Mouse (Mus musculus): ENCODE measurements around the gene Tmprss9. TPM values are rescaled to one million over a fixed set of nuclear protein-coding genes. Genes with fewer than 3 reads are reported as not detected.

Gene Tmprss9
- total and polyA plus RNA-seq, 3 experiments = 0.15 to 0.25 TPM; not detected in 1

- Histone ChIP-seq H3K4me3 (ENCODE audit: control insufficient read depth in 1 of 2, insufficient read depth in 1 of 2, low read depth in 2 of 2, low read length in 2 of 2) (no peak overlapping the region), H3K36me3 (ENCODE audit: control insufficient read depth in 1 of 2, insufficient read depth in 2 of 2, low read length in 2 of 2) (peaks cover 0 to 14% of the 10 kb centered on the region in 2 experiments; a peak in 2 of 4 replicates), H3K27ac (ENCODE audit: control insufficient read depth, low read depth, low read length) (no peak overlapping the region), H3K27me3 (ENCODE audit: control insufficient read depth in 1 of 2, insufficient read depth in 2 of 2, low read length in 2 of 2) (no peaks in the 10 kb centered on the region), H3K4me1 (ENCODE audit: control insufficient read depth in 1 of 2, insufficient read depth in 2 of 2, low read length in 2 of 2) (peaks cover 4 to 21% of the 10 kb centered on the region in 2 experiments), H3K9ac (ENCODE audit: control insufficient read depth, low read depth, low read length, poor library complexity, severe bottlenecking) (no peak overlapping the region), H3K79me2 (ENCODE audit: control insufficient read depth, insufficient read depth, low read length, poor library complexity) (peaks cover 23% of the 10 kb centered on the region), H3K9me3 (replicated peaks; ENCODE audit: insufficient read depth, low read length) (no peaks in the 10 kb centered on the region)
- DNase-seq (ENCODE audit: low read depth, low spot score) = peak; percentile 23
- TF ChIP-seq ZMIZ1 (IDR thresholded peaks at IDR 0.05; ENCODE audit: low read depth, low read length) = peak; percentile 63
- peak; percentile 89 for TF ChIP-seq POLR2AphosphoS2 (IDR thresholded peaks at IDR 0.05; ENCODE audit: low read length)
- peak; percentile 86 for TF ChIP-seq ZKSCAN1 (IDR thresholded peaks at IDR 0.05; ENCODE audit: low read depth, low read length)
- peak in 1 of 2 experiments; percentile 46; a peak in 1 of 4 replicates for TF ChIP-seq POLR2A (IDR thresholded peaks at IDR 0.05; ENCODE audit: control insufficient read depth in 1 of 2, insufficient read depth in 1 of 2, low read depth in 1 of 2, low read length in 2 of 2, poor library complexity in 1 of 2)
- TF ChIP-seq CTCF (IDR thresholded peaks at IDR 0.05 in 2 of 3, conservative IDR thresholded peaks at IDR 0.05 in 1 of 3; ENCODE audit: control insufficient read depth in 1 of 3, insufficient read depth in 1 of 3, low read depth in 2 of 3, low read length in 3 of 3, poor library complexity in 1 of 3, severe bottlenecking in 1 of 3) = no peak
Measured at GRCm38 (mm10) chr10:80829359-80830278, 42.0 kb upstream of the Tmprss9 start.

- peak; percentile 87 for DNase-seq (ENCODE audit: low read depth, low spot score)
- H3K36me3 ChIP-seq (ENCODE audit: control insufficient read depth in 1 of 2, insufficient read depth in 2 of 2, low read length in 2 of 2) = peaks cover 0 to 6% of the 10 kb centered on the region in 2 experiments; a peak in 2 of 4 replicates
- no peak overlapping the region for H3K27ac ChIP-seq (ENCODE audit: control insufficient read depth, low read depth, low read length)
- H3K4me3 ChIP-seq (ENCODE audit: control insufficient read depth in 1 of 2, insufficient read depth in 1 of 2, low read depth in 2 of 2, low read length in 2 of 2) = no peak overlapping the region
- H3K9ac ChIP-seq (ENCODE audit: control insufficient read depth, low read depth, low read length, poor library complexity, severe bottlenecking) = no peak overlapping the region
- peaks cover 23% of the 10 kb centered on the region for H3K79me2 ChIP-seq (ENCODE audit: control insufficient read depth, insufficient read depth, low read length, poor library complexity)
- H3K27me3 ChIP-seq (ENCODE audit: control insufficient read depth in 1 of 2, insufficient read depth in 2 of 2, low read length in 2 of 2) = no peaks in the 10 kb centered on the region
- no peaks in the 10 kb centered on the region for H3K9me3 ChIP-seq (replicated peaks; ENCODE audit: insufficient read depth, low read length)
- TF ChIP-seq POLR2AphosphoS5 (IDR thresholded peaks at IDR 0.05; ENCODE audit: borderline replicate concordance, low read depth, low read length) (no peak), ELF1 (IDR thresholded peaks at IDR 0.05; ENCODE audit: low read depth, low read length) (no peak), MXI1 (IDR thresholded peaks at IDR 0.05; ENCODE audit: low read depth, low read length) (0 out of 2 replicates have a peak, but pooled peaks have one; percentile 56), MYC (IDR thresholded peaks at IDR 0.05; ENCODE audit: low read depth, low read length) (no peak), USF1 (IDR thresholded peaks at IDR 0.05; ENCODE audit: low read depth, low read length) (peak; percentile 18; the same call in 1 of the 2 replicates)
- H3K4me1 ChIP-seq (ENCODE audit: control insufficient read depth in 1 of 2, insufficient read depth in 2 of 2, low read length in 2 of 2) = peaks cover 2 to 13% of the 10 kb centered on the region in 2 experiments; a peak in 3 of 4 replicates
Measured at GRCm38 (mm10) chr10:80831136-80831535, 40.5 kb upstream of the Tmprss9 start.

- Histone ChIP-seq H3K27me3 (ENCODE audit: control insufficient read depth in 1 of 2, insufficient read depth in 2 of 2, low read length in 2 of 2) (no peaks in the 10 kb centered on the region), H3K4me1 (ENCODE audit: control insufficient read depth in 1 of 2, insufficient read depth in 2 of 2, low read length in 2 of 2) (peaks cover 2 to 9% of the 10 kb centered on the region in 2 experiments; a peak in 3 of 4 replicates)
Measured at GRCm38 (mm10) chr10:80832818-80833217, 38.8 kb upstream of the Tmprss9 start.

More at GRCm38 (mm10) chr10:80832818-80833217, 38.8 kb upstream of the Tmprss9 start:
- H3K27ac ChIP-seq (ENCODE audit: control insufficient read depth, low read depth, low read length) = no peak overlapping the region
- H3K9ac ChIP-seq (ENCODE audit: control insufficient read depth, low read depth, low read length, poor library complexity, severe bottlenecking) = no peak overlapping the region
- H3K36me3 ChIP-seq (ENCODE audit: control insufficient read depth in 1 of 2, insufficient read depth in 2 of 2, low read length in 2 of 2) = peaks cover 0 to 4% of the 10 kb centered on the region in 2 experiments; a peak in 2 of 4 replicates
- TF ChIP-seq USF1 (IDR thresholded peaks at IDR 0.05; ENCODE audit: low read depth, low read length) = no peak
- TF ChIP-seq MXI1 (IDR thresholded peaks at IDR 0.05; ENCODE audit: low read depth, low read length) = no peak
- TF ChIP-seq BHLHE40 (IDR thresholded peaks at IDR 0.05; ENCODE audit: borderline replicate concordance, low read depth, low read length) = no peak
- TF ChIP-seq ZMIZ1 (IDR thresholded peaks at IDR 0.05; ENCODE audit: low read depth, low read length) = no peak
- TF ChIP-seq CHD2 (IDR thresholded peaks at IDR 0.05; ENCODE audit: low read length) = no peak
- TF ChIP-seq MAZ (IDR thresholded peaks at IDR 0.05; ENCODE audit: low read depth, low read length) = no peak
- TF ChIP-seq UBTF (IDR thresholded peaks at IDR 0.05; ENCODE audit: borderline replicate concordance, insufficient read depth, low read depth, low read length) = no peak
- TF ChIP-seq RCOR1 (IDR thresholded peaks at IDR 0.05; ENCODE audit: low read depth, low read length) = no peak
- TF ChIP-seq CTCF (IDR thresholded peaks at IDR 0.05 in 2 of 3, conservative IDR thresholded peaks at IDR 0.05 in 1 of 3; ENCODE audit: control insufficient read depth in 1 of 3, insufficient read depth in 1 of 3, low read depth in 2 of 3, low read length in 3 of 3, poor library complexity in 1 of 3, severe bottlenecking in 1 of 3) = no peak
- peaks cover 10% of the 10 kb centered on the region for H3K79me2 ChIP-seq (ENCODE audit: control insufficient read depth, insufficient read depth, low read length, poor library complexity)
- H3K9me3 ChIP-seq (replicated peaks; ENCODE audit: insufficient read depth, low read length) = no peaks in the 10 kb centered on the region
- DNase-seq (ENCODE audit: low read depth, low spot score) = no peak
- H3K4me3 ChIP-seq (ENCODE audit: control insufficient read depth in 1 of 2, insufficient read depth in 1 of 2, low read depth in 2 of 2, low read length in 2 of 2) = no peak overlapping the region
